Mouse (Mus musculus): ENCODE results near the gene Slc39a11. TPM values are rescaled to one million over a fixed set of nuclear protein-coding genes. Genes with fewer than 3 reads are reported as not detected.
A peak's percentile ranks its signal among the peaks of the same experiment; 100 is the strongest.

Slc39a11 gene
- polyA plus RNA-seq, 1 experiment from 2014 or later = 12.5 TPM

DNA sequence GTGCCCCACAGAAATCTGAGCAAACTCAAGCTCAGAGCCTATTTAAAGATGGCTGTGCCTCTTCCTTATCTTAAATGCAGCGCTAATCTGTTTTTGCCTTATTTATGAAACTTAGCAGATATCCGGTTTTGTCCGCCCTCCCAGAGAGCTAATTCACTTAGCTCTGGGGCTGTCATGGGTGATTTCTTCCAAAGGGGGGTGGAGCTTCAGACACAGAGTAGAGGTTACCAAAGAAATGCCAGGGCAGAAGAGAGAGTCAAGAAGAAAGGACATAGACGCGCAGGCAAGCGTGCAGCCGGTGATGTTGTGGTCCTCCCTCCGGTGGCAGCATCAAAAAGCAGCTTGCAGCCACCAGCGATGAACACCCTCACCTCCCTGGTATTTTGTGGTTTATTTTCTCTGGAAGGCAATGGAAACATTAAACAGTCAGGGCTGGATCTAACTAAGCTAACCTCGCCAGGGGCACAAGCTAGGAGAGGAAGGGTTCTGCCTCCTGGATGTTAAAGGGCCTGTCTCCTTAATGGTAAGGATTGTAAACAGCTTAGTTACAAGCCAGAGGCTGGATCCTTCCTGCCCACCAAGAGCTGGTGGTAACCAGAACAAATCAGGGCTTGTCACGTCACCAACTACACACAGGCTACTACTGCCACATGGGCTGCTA is 103.5 kb downstream of the Slc39a11 start:
- peak; percentile 31 for DNase-seq (ENCODE audit: low spot score)
- no peak overlapping the region for H3K27ac ChIP-seq (replicated peaks; ENCODE audit: low read depth, low read length)
- H3K4me1 ChIP-seq (ENCODE audit: control insufficient read depth, insufficient read depth, low read length) = no peaks in the 10 kb centered on the region
- H3K9ac ChIP-seq (replicated peaks; ENCODE audit: low read length) = no peak overlapping the region
- H3K4me3 ChIP-seq (ENCODE audit: low read depth, low read length) = no peak overlapping the region
- H3K36me3 ChIP-seq (replicated peaks; ENCODE audit: control insufficient read depth, insufficient read depth, low read depth, low read length) = no peaks in the 10 kb centered on the region
- H3K27me3 ChIP-seq (ENCODE audit: control insufficient read depth, insufficient read depth, low read length) = no peaks in the 10 kb centered on the region
- no peak for ATAC-seq (replicated peaks; ENCODE audit: insufficient number of reproducible peaks, low FRiP score, low TSS enrichment, low read depth)
- H3K4me2 ChIP-seq (ENCODE audit: low read depth, low read length) = no peak overlapping the region
- no peaks in the 10 kb centered on the region for H3K9me3 ChIP-seq (replicated peaks; ENCODE audit: control insufficient read depth, low read length)
- WGBS = 67% methylated on average over 11 of the region's 11 CpGs

GRCm38 (mm10) chr11:113544017-113544640 is 105.8 kb downstream of the Slc39a11 start:
- 88% methylated on average over 11 of the region's 11 CpGs for WGBS
- H3K4me2 ChIP-seq (ENCODE audit: low read depth, low read length) = no peak overlapping the region
- no peak overlapping the region for H3K4me3 ChIP-seq (ENCODE audit: low read depth, low read length)
- no peak overlapping the region for H3K9ac ChIP-seq (replicated peaks; ENCODE audit: low read length)
- ATAC-seq (replicated peaks; ENCODE audit: insufficient number of reproducible peaks, low FRiP score, low TSS enrichment, low read depth) (no peak), DNase-seq (ENCODE audit: low spot score) (no peak)
- no peak overlapping the region for H3K27ac ChIP-seq (replicated peaks; ENCODE audit: low read depth, low read length)
- H3K27me3 ChIP-seq (ENCODE audit: control insufficient read depth, insufficient read depth, low read length) = no peaks in the 10 kb centered on the region
- no peaks in the 10 kb centered on the region for H3K9me3 ChIP-seq (replicated peaks; ENCODE audit: control insufficient read depth, low read length)
- H3K4me1 ChIP-seq (ENCODE audit: control insufficient read depth, insufficient read depth, low read length) = no peaks in the 10 kb centered on the region
- H3K36me3 ChIP-seq (replicated peaks; ENCODE audit: control insufficient read depth, insufficient read depth, low read depth, low read length) = no peaks in the 10 kb centered on the region

DNA sequence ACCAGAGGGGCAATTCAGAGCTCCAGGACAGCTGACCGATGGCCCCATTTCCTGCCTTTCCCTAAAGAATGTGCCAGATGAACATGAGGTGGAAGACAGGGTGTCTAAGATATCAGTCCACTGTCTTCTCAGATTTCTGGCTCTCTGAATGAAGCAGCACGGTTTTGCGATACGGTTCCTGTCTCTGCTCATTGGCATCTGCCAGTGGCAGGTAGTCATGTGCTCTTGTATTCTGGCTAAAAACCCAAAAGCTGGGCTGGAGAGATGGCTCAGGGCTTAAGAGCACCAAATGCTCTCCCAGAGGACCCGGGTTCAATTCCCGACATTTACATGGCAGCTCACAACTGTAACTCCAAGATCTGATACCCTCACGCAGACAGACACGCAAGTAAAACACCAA is 108.8 kb downstream of the Slc39a11 start:
- Histone ChIP-seq H3K27me3 (ENCODE audit: control insufficient read depth, insufficient read depth, low read length) (no peaks in the 10 kb centered on the region), H3K36me3 (replicated peaks; ENCODE audit: control insufficient read depth, insufficient read depth, low read depth, low read length) (no peaks in the 10 kb centered on the region), H3K27ac (replicated peaks; ENCODE audit: low read depth, low read length) (no peak overlapping the region), H3K4me1 (ENCODE audit: control insufficient read depth, insufficient read depth, low read length) (no peaks in the 10 kb centered on the region), H3K9me3 (replicated peaks; ENCODE audit: control insufficient read depth, low read length) (no peaks in the 10 kb centered on the region), H3K9ac (replicated peaks; ENCODE audit: low read length) (no peak overlapping the region), H3K4me3 (ENCODE audit: low read depth, low read length) (no peak overlapping the region), H3K4me2 (ENCODE audit: low read depth, low read length) (no peak overlapping the region)
- DNase-seq (ENCODE audit: low spot score) (no peak), ATAC-seq (replicated peaks; ENCODE audit: insufficient number of reproducible peaks, low FRiP score, low TSS enrichment, low read depth) (no peak)
- WGBS = 93% methylated on average over 8 of the region's 8 CpGs

GRCm38 (mm10) chr11:113539502-113540209 is 110.2 kb downstream of the Slc39a11 start:
- H3K36me3 ChIP-seq (replicated peaks; ENCODE audit: control insufficient read depth, insufficient read depth, low read depth, low read length) = no peaks in the 10 kb centered on the region
- no peak overlapping the region for H3K9ac ChIP-seq (replicated peaks; ENCODE audit: low read length)
- H3K4me3 ChIP-seq (ENCODE audit: low read depth, low read length) = no peak overlapping the region
- no peaks in the 10 kb centered on the region for H3K4me1 ChIP-seq (ENCODE audit: control insufficient read depth, insufficient read depth, low read length)
- no peaks in the 10 kb centered on the region for H3K27me3 ChIP-seq (ENCODE audit: control insufficient read depth, insufficient read depth, low read length)
- H3K4me2 ChIP-seq (ENCODE audit: low read depth, low read length) = no peak overlapping the region
- ATAC-seq (replicated peaks; ENCODE audit: insufficient number of reproducible peaks, low FRiP score, low TSS enrichment, low read depth) (no peak), DNase-seq (ENCODE audit: low spot score) (no peak)
- H3K27ac ChIP-seq (replicated peaks; ENCODE audit: low read depth, low read length) = no peak overlapping the region
- 82% methylated on average over 15 of the region's 15 CpGs for WGBS
- H3K9me3 ChIP-seq (replicated peaks; ENCODE audit: control insufficient read depth, low read length) = no peaks in the 10 kb centered on the region

- H3K27ac ChIP-seq (replicated peaks; ENCODE audit: low read depth, low read length) = no peak overlapping the region
- no peak overlapping the region for H3K4me2 ChIP-seq (ENCODE audit: low read depth, low read length)
- DNase-seq (ENCODE audit: low spot score) (no peak), ATAC-seq (replicated peaks; ENCODE audit: insufficient number of reproducible peaks, low FRiP score, low TSS enrichment, low read depth) (no peak)
- H3K4me3 ChIP-seq (ENCODE audit: low read depth, low read length) = no peak overlapping the region
- no peaks in the 10 kb centered on the region for H3K36me3 ChIP-seq (replicated peaks; ENCODE audit: control insufficient read depth, insufficient read depth, low read depth, low read length)
- no peaks in the 10 kb centered on the region for H3K4me1 ChIP-seq (ENCODE audit: control insufficient read depth, insufficient read depth, low read length)
- WGBS = 74% methylated on average over 6 of the region's 6 CpGs
- no peak overlapping the region for H3K9ac ChIP-seq (replicated peaks; ENCODE audit: low read length)
- H3K9me3 ChIP-seq (replicated peaks; ENCODE audit: control insufficient read depth, low read length) = no peaks in the 10 kb centered on the region
- no peaks in the 10 kb centered on the region for H3K27me3 ChIP-seq (ENCODE audit: control insufficient read depth, insufficient read depth, low read length)
Measured at GRCm38 (mm10) chr11:113539079-113539478, 110.8 kb downstream of the Slc39a11 start.

GRCm38 (mm10) chr11:113538406-113538917 is 111.4 kb downstream of the Slc39a11 start:
- no peak overlapping the region for H3K4me3 ChIP-seq (ENCODE audit: low read depth, low read length)
- H3K9me3 ChIP-seq (replicated peaks; ENCODE audit: control insufficient read depth, low read length) = no peaks in the 10 kb centered on the region
- no peak overlapping the region for H3K27ac ChIP-seq (replicated peaks; ENCODE audit: low read depth, low read length)
- H3K4me1 ChIP-seq (ENCODE audit: control insufficient read depth, insufficient read depth, low read length) = no peaks in the 10 kb centered on the region
- DNase-seq (ENCODE audit: low spot score) (no peak), ATAC-seq (replicated peaks; ENCODE audit: insufficient number of reproducible peaks, low FRiP score, low TSS enrichment, low read depth) (no peak)
- no peak overlapping the region for H3K9ac ChIP-seq (replicated peaks; ENCODE audit: low read length)
- no peaks in the 10 kb centered on the region for H3K27me3 ChIP-seq (ENCODE audit: control insufficient read depth, insufficient read depth, low read length)
- no peaks in the 10 kb centered on the region for H3K36me3 ChIP-seq (replicated peaks; ENCODE audit: control insufficient read depth, insufficient read depth, low read depth, low read length)
- no peak overlapping the region for H3K4me2 ChIP-seq (ENCODE audit: low read depth, low read length)
- WGBS = 90% methylated on average over 4 of the region's 4 CpGs

GRCm38 (mm10) chr11:113537715-113538114 is 112.2 kb downstream of the Slc39a11 start:
- H3K9ac ChIP-seq (replicated peaks; ENCODE audit: low read length) = no peak overlapping the region
- DNase-seq (ENCODE audit: low spot score) = no peak
- H3K4me2 ChIP-seq (ENCODE audit: low read depth, low read length) = no peak overlapping the region
- H3K4me3 ChIP-seq (ENCODE audit: low read depth, low read length) = no peak overlapping the region
- no peak for ATAC-seq (replicated peaks; ENCODE audit: insufficient number of reproducible peaks, low FRiP score, low TSS enrichment, low read depth)
- H3K9me3 ChIP-seq (replicated peaks; ENCODE audit: control insufficient read depth, low read length) = no peaks in the 10 kb centered on the region
- no peaks in the 10 kb centered on the region for H3K4me1 ChIP-seq (ENCODE audit: control insufficient read depth, insufficient read depth, low read length)
- no peaks in the 10 kb centered on the region for H3K27me3 ChIP-seq (ENCODE audit: control insufficient read depth, insufficient read depth, low read length)
- no peak overlapping the region for H3K27ac ChIP-seq (replicated peaks; ENCODE audit: low read depth, low read length)
- 92% methylated on average over 7 of the region's 7 CpGs for WGBS
- no peaks in the 10 kb centered on the region for H3K36me3 ChIP-seq (replicated peaks; ENCODE audit: control insufficient read depth, insufficient read depth, low read depth, low read length)

DNA sequence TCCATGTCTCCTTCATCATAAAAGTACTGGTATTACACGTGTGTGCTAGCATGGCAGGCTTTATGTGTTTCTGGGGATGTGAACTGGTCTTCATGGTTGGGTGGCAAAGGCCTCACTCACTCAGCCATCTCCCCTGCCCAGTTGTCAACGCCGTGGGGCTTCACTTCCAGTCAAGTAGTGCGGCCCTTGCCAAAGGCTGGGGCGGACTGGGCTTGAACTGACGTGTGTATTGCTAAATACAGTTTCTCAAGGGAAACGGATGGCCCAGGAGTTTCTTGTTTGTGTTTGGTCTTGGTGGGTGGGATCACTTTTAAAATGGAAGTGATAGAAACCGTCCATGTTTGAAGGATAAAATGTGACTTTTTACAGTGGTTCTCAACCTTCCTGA is 112.7 kb downstream of the Slc39a11 start:
- H3K9ac ChIP-seq (replicated peaks; ENCODE audit: low read length) = no peak overlapping the region
- DNase-seq (ENCODE audit: low spot score) = no peak
- no peak overlapping the region for H3K4me2 ChIP-seq (ENCODE audit: low read depth, low read length)
- H3K9me3 ChIP-seq (replicated peaks; ENCODE audit: control insufficient read depth, low read length) = no peaks in the 10 kb centered on the region
- no peaks in the 10 kb centered on the region for H3K36me3 ChIP-seq (replicated peaks; ENCODE audit: control insufficient read depth, insufficient read depth, low read depth, low read length)
- H3K27ac ChIP-seq (replicated peaks; ENCODE audit: low read depth, low read length) = no peak overlapping the region
- no peak for ATAC-seq (replicated peaks; ENCODE audit: insufficient number of reproducible peaks, low FRiP score, low TSS enrichment, low read depth)
- no peak overlapping the region for H3K4me3 ChIP-seq (ENCODE audit: low read depth, low read length)
- H3K4me1 ChIP-seq (ENCODE audit: control insufficient read depth, insufficient read depth, low read length) = no peaks in the 10 kb centered on the region
- H3K27me3 ChIP-seq (ENCODE audit: control insufficient read depth, insufficient read depth, low read length) = no peaks in the 10 kb centered on the region
- WGBS = 85% methylated on average over 8 of the region's 8 CpGs

All from embryonic facial prominence, embryonic 11.5 days (tissue).